Mouse (Mus musculus): ENCODE results near the gene Limk2. TPM values are rescaled to one million over a fixed set of nuclear protein-coding genes. Genes with fewer than 3 reads are reported as not detected.
A peak's percentile ranks its signal among the peaks of the same experiment; 100 is the strongest.

Gene Limk2
- polyA plus RNA-seq, 1 experiment from 2014 or later = 69.3 TPM

- H3K27ac ChIP-seq (replicated peaks) = no peak overlapping the region
These were observed 26.1 kb downstream of the Limk2 start for GRCm38 (mm10) chr11:3382602-3383594.

GRCm38 (mm10) chr11:3381148-3381814 lies 27.7 kb downstream of the Limk2 start:
- WGBS = 66% methylated on average over 6 of the region's 6 CpGs
- Histone ChIP-seq H3K4me1 (replicated peaks; ENCODE audit: control insufficient read depth, insufficient read depth) (no peaks in the 10 kb centered on the region), H3K27me3 (ENCODE audit: control insufficient read depth, insufficient read depth, low read length) (no peaks in the 10 kb centered on the region)

More at GRCm38 (mm10) chr11:3382602-3383594, 26.1 kb downstream of the Limk2 start:
- Histone ChIP-seq H3K4me3 (ENCODE audit: low read depth, low read length) (no peak overlapping the region), H3K9me3 (ENCODE audit: control insufficient read depth, low read length) (no peaks in the 10 kb centered on the region), H3K27me3 (ENCODE audit: control insufficient read depth, insufficient read depth, low read length) (no peaks in the 10 kb centered on the region), H3K9ac (ENCODE audit: low read length) (no peak overlapping the region), H3K4me1 (replicated peaks; ENCODE audit: control insufficient read depth, insufficient read depth) (no peaks in the 10 kb centered on the region), H3K36me3 (ENCODE audit: control insufficient read depth, insufficient read depth, low read length) (no peaks in the 10 kb centered on the region; the same call in 1 of the 2 replicates), H3K4me2 (replicated peaks; ENCODE audit: low read depth) (no peak overlapping the region)
- 84% methylated on average over 5 of the region's 5 CpGs for WGBS
- DNase-seq (ENCODE audit: low spot score) = no peak
- TF ChIP-seq CTCF (IDR thresholded peaks at IDR 0.05; ENCODE audit: low read depth) (peak; percentile 46), EP300 (optimal IDR thresholded peaks at IDR 0.05) (no peak)
- no peak for ATAC-seq (ENCODE audit: low FRiP score, low TSS enrichment)

GRCm38 (mm10) chr11:3379427-3379826 lies 29.6 kb downstream of the Limk2 start:
- Histone ChIP-seq H3K36me3 (ENCODE audit: control insufficient read depth, insufficient read depth, low read length) (no peaks in the 10 kb centered on the region; the same call in 1 of the 2 replicates), H3K4me1 (replicated peaks; ENCODE audit: control insufficient read depth, insufficient read depth) (no peaks in the 10 kb centered on the region), H3K4me2 (replicated peaks; ENCODE audit: low read depth) (no peak overlapping the region), H3K27ac (replicated peaks) (no peak overlapping the region), H3K4me3 (ENCODE audit: low read depth, low read length) (no peak overlapping the region), H3K9me3 (ENCODE audit: control insufficient read depth, low read length) (no peaks in the 10 kb centered on the region), H3K9ac (ENCODE audit: low read length) (no peak overlapping the region), H3K27me3 (ENCODE audit: control insufficient read depth, insufficient read depth, low read length) (no peaks in the 10 kb centered on the region)
- DNase-seq (ENCODE audit: low spot score) (peak; percentile 86), ATAC-seq (ENCODE audit: low FRiP score, low TSS enrichment) (peak; percentile 83)
- TF ChIP-seq CTCF (IDR thresholded peaks at IDR 0.05; ENCODE audit: low read depth) = no peak
- no peak for TF ChIP-seq EP300 (optimal IDR thresholded peaks at IDR 0.05)
- WGBS = 56% methylated on average over 4 of the region's 4 CpGs

More at GRCm38 (mm10) chr11:3381148-3381814, 27.7 kb downstream of the Limk2 start:
- no peaks in the 10 kb centered on the region; the same call in 1 of the 2 replicates for H3K36me3 ChIP-seq (ENCODE audit: control insufficient read depth, insufficient read depth, low read length)
- ATAC-seq (ENCODE audit: low FRiP score, low TSS enrichment) (0 out of 2 replicates have a peak, but pooled peaks have one; percentile 4), DNase-seq (ENCODE audit: low spot score) (no peak)
- no peaks in the 10 kb centered on the region for H3K9me3 ChIP-seq (ENCODE audit: control insufficient read depth, low read length)
- no peak overlapping the region for H3K4me3 ChIP-seq (ENCODE audit: low read depth, low read length)
- H3K9ac ChIP-seq (ENCODE audit: low read length) = no peak overlapping the region
- no peak for TF ChIP-seq CTCF (IDR thresholded peaks at IDR 0.05; ENCODE audit: low read depth)
- TF ChIP-seq EP300 (optimal IDR thresholded peaks at IDR 0.05) = no peak
- no peak overlapping the region for H3K27ac ChIP-seq (replicated peaks)
- no peak overlapping the region for H3K4me2 ChIP-seq (replicated peaks; ENCODE audit: low read depth)

GRCm38 (mm10) chr11:3374741-3375140 lies 34.2 kb downstream of the Limk2 start:
- Histone ChIP-seq H3K4me2 (replicated peaks; ENCODE audit: low read depth) (peak overlapping the region; percentile 21; the same call in 1 of the 2 replicates), H3K4me3 (ENCODE audit: low read depth, low read length) (no peak overlapping the region), H3K9me3 (ENCODE audit: control insufficient read depth, low read length) (no peaks in the 10 kb centered on the region), H3K27ac (replicated peaks) (peak overlapping the region; percentile 70; the same call in 1 of the 2 replicates), H3K27me3 (ENCODE audit: control insufficient read depth, insufficient read depth, low read length) (no peaks in the 10 kb centered on the region), H3K4me1 (replicated peaks; ENCODE audit: control insufficient read depth, insufficient read depth) (0 out of 2 replicates have a peak, but pooled peaks cover 3% of the 10 kb centered on the region), H3K9ac (ENCODE audit: low read length) (0 out of 2 replicates have a peak overlapping the region, but pooled peaks have one; percentile 28), H3K36me3 (ENCODE audit: control insufficient read depth, insufficient read depth, low read length) (no peaks in the 10 kb centered on the region; the same call in 1 of the 2 replicates)
- ATAC-seq (ENCODE audit: low FRiP score, low TSS enrichment) = no peak
- DNase-seq (ENCODE audit: low spot score) = no peak
- TF ChIP-seq CTCF (IDR thresholded peaks at IDR 0.05; ENCODE audit: low read depth) (no peak), EP300 (optimal IDR thresholded peaks at IDR 0.05) (no peak)
- WGBS = 56% methylated on average over 12 of the region's 12 CpGs

GRCm38 (mm10) chr11:3374293-3374645 lies 34.7 kb downstream of the Limk2 start:
- peak overlapping the region; percentile 21 for H3K4me2 ChIP-seq (replicated peaks; ENCODE audit: low read depth)
- H3K9me3 ChIP-seq (ENCODE audit: control insufficient read depth, low read length) = no peaks in the 10 kb centered on the region
- peak; percentile 18; the same call in 1 of the 2 replicates for ATAC-seq (ENCODE audit: low FRiP score, low TSS enrichment)
- H3K27ac ChIP-seq (replicated peaks) = peak overlapping the region; percentile 70
- peak overlapping the region; percentile 28; the same call in 1 of the 2 replicates for H3K9ac ChIP-seq (ENCODE audit: low read length)
- no peaks in the 10 kb centered on the region; the same call in 1 of the 2 replicates for H3K36me3 ChIP-seq (ENCODE audit: control insufficient read depth, insufficient read depth, low read length)
- no peaks in the 10 kb centered on the region for H3K27me3 ChIP-seq (ENCODE audit: control insufficient read depth, insufficient read depth, low read length)
- DNase-seq (ENCODE audit: low spot score) = peak; percentile 37
- no peak overlapping the region for H3K4me3 ChIP-seq (ENCODE audit: low read depth, low read length)
- H3K4me1 ChIP-seq (replicated peaks; ENCODE audit: control insufficient read depth, insufficient read depth) = 0 out of 2 replicates have a peak, but pooled peaks cover 4% of the 10 kb centered on the region
- WGBS = 18% methylated on average over 7 of the region's 7 CpGs
- TF ChIP-seq CTCF (IDR thresholded peaks at IDR 0.05; ENCODE audit: low read depth) = no peak
- no peak for TF ChIP-seq EP300 (optimal IDR thresholded peaks at IDR 0.05)

Data from stomach, postnatal 0 days (tissue).